Comparison of ENCODE assay signal across 10 mouse cellular contexts in genomic region chr4:150539846-150540245, GRCm38 (mm10).
DNase-seq lines count a peak whose midpoint lies in the region; ATAC-seq and TF ChIP-seq lines count a peak whose summit lies in the region.
"Had no signal": no experiment of that assay in that cellular context is flagged by ENCODE, and none has a peak within 500 bp of the region (broad histone marks: within the 10 kb centered on the region; RNA-seq: fewer than 3 reads in every experiment).

No protein-coding gene starts in this region.

- peak; percentile 73 for DNase-seq in T-cell, adult 2 months (ENCODE audit: low spot score)
- DNase-seq in midbrain, embryonic 10.5 days (ENCODE audit: low spot score): no peak
- DNase-seq in splenic B cell, adult 2 months (ENCODE audit: low read depth, low spot score): peak; percentile 23
- no peak for DNase-seq in layer of hippocampus, adult 8-10 months (ENCODE audit: low spot score in 2 of 2)
- no peak for DNase-seq in gastrocnemius, adult 2 months
- no peak for DNase-seq in limb, embryonic 10.5 days (ENCODE audit: low spot score)
- DNase-seq: cerebellum, postnatal 14 days; kidney, adult 18-20 months; lung, adult 18-20 months had no signal

- peak overlapping the region; percentile 64 for H3K27ac ChIP-seq in forebrain, embryonic 15.5 days (replicated peaks)
- 0 out of 2 replicates have a peak overlapping the region, but pooled peaks have one; percentile 38 for H3K27ac ChIP-seq in midbrain, embryonic 10.5 days (replicated peaks)
- H3K27ac ChIP-seq in gastrocnemius, adult 2 months: no peak overlapping the region
- H3K27ac ChIP-seq in limb, embryonic 10.5 days: no peak overlapping the region

- no peak for TF ChIP-seq CTCF in gastrocnemius, adult 2 months (IDR thresholded peaks at IDR 0.05)

- peak; percentile 89 for ATAC-seq in forebrain, embryonic 15.5 days (replicated peaks)

- H3K27me3 ChIP-seq in forebrain, embryonic 15.5 days: no peaks in the 10 kb centered on the region
- no peaks in the 10 kb centered on the region for H3K27me3 ChIP-seq in midbrain, embryonic 10.5 days (ENCODE audit: low read depth, poor library complexity, severe bottlenecking)
- no peaks in the 10 kb centered on the region for H3K27me3 ChIP-seq in splenic B cell, adult 2 months (ENCODE audit: control insufficient read depth, insufficient read depth, low read length, poor library complexity, severe bottlenecking)
- no peaks in the 10 kb centered on the region for H3K27me3 ChIP-seq in limb, embryonic 10.5 days (ENCODE audit: low read depth, poor library complexity, severe bottlenecking)

- H3K4me1 ChIP-seq in forebrain, embryonic 15.5 days: peaks cover 27% of the 10 kb centered on the region
- peaks cover 15% of the 10 kb centered on the region; the same call in 1 of the 2 replicates for H3K4me1 ChIP-seq in midbrain, embryonic 10.5 days
- H3K4me1 ChIP-seq in limb, embryonic 10.5 days: peaks cover 4% of the 10 kb centered on the region; the same call in 1 of the 2 replicates

- no peak overlapping the region for H3K9ac ChIP-seq in forebrain, embryonic 15.5 days (replicated peaks)

- peaks cover 10% of the 10 kb centered on the region for H3K36me3 ChIP-seq in forebrain, embryonic 15.5 days
- peaks cover 45% of the 10 kb centered on the region for H3K36me3 ChIP-seq in midbrain, embryonic 10.5 days
- H3K36me3 ChIP-seq in splenic B cell, adult 2 months (ENCODE audit: control insufficient read depth, insufficient read depth, low read length, poor library complexity, severe bottlenecking): no peaks in the 10 kb centered on the region
- peaks cover 65% of the 10 kb centered on the region for H3K36me3 ChIP-seq in limb, embryonic 10.5 days

- WGBS in forebrain, embryonic 15.5 days: 13% methylated on average over 1 of the region's 1 CpGs
- 72% methylated on average over 1 of the region's 1 CpGs for WGBS in midbrain, embryonic 10.5 days
- 97% methylated on average over 1 of the region's 1 CpGs for WGBS in limb, embryonic 10.5 days

- no peak overlapping the region for H3K4me3 ChIP-seq in forebrain, embryonic 15.5 days
- no peak overlapping the region for H3K4me3 ChIP-seq in midbrain, embryonic 10.5 days
- no peak overlapping the region for H3K4me3 ChIP-seq in gastrocnemius, adult 2 months
- no peak overlapping the region for H3K4me3 ChIP-seq in limb, embryonic 10.5 days

- intact Hi-C loops in gastrocnemius, adult 2 months (cut with DNase I): no loop called here

- no peaks in the 10 kb centered on the region for H3K9me3 ChIP-seq in forebrain, embryonic 15.5 days
- no peaks in the 10 kb centered on the region for H3K9me3 ChIP-seq in midbrain, embryonic 10.5 days (replicated peaks)
- H3K9me3 ChIP-seq in limb, embryonic 10.5 days (replicated peaks): no peaks in the 10 kb centered on the region

- H3K4me2 ChIP-seq in forebrain, embryonic 15.5 days (replicated peaks): no peak overlapping the region

Comparison
In these comparisons a context has a peak if more than half of its experiments do, and no peak if none do; other contexts are left out.
1. DNase-seq: peak in T-cell, adult 2 months (single experiment) and splenic B cell, adult 2 months (single experiment); none in midbrain, embryonic 10.5 days (single experiment), layer of hippocampus, adult 8-10 months (0 of 2), gastrocnemius, adult 2 months (single experiment) and limb, embryonic 10.5 days (single experiment).
2. H3K27ac ChIP-seq: peak in forebrain, embryonic 15.5 days (single experiment) and midbrain, embryonic 10.5 days (single experiment); none in gastrocnemius, adult 2 months (single experiment) and limb, embryonic 10.5 days (single experiment).